Mouse (Mus musculus): ENCODE results near the gene Rpsa. TPM values are rescaled to one million over a fixed set of nuclear protein-coding genes. Genes with fewer than 3 reads are reported as not detected.

The Rpsa gene
- total RNA-seq, 2 experiments from 2014 or later: 538 to 567 TPM

DNA sequence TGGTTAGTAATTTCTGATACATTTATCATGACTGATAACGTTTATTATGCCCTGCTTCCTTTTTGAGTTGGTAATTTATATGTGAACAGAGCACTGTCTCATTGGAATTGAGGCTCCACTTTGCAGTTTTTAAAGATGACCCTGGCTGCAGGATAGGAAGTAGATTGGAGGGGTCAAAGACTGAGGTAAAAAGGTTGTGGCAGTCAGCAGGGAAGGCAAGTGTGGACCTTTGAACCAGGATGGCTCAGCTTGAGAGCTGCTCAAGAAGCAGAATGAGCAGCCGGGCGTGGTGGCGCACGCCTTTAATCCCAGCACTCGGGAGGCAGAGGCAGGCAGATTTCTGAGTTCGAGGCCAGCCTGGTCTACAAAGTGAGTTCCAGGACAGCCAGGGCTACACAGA lies 14.0 kb upstream of the Rpsa start:
- no peak for DNase-seq

DNA sequence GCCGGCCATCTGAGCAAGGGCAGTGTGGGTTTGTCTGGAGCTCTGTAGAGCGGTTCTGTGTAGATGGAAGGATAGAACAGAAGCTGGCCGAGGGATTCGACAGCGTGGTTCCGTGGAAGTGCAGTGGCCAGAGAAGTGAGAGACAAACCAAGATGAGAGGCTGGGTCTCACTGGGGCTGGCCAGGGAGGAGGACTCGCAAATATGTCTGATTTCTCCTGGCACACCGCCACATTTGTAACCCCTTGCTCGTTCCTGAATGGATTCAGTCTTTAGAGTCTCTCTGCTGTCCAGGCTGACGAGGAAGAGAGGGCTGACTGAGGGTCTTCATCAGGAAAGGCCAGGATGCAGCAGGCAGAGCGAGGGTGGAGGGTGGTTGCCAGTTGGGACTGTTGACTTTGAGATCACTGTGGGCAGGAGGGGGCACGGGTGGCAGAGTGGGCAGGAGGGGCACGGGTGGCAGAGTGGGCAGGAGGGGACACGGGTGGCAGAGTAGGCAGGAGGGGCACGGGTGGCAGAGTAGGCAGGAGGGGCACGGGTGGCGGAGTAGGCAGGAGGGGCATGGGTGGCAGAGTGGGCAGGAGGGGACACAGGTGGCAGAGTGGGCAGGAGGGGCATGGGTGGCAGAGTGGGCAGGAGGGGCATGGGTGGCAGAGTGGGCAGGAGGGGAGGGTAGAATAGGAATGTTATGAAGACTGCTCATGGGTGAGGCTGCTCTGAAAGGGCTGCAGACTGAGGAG lies 13.3 kb upstream of the Rpsa start:
- DNase-seq: no peak

DNA sequence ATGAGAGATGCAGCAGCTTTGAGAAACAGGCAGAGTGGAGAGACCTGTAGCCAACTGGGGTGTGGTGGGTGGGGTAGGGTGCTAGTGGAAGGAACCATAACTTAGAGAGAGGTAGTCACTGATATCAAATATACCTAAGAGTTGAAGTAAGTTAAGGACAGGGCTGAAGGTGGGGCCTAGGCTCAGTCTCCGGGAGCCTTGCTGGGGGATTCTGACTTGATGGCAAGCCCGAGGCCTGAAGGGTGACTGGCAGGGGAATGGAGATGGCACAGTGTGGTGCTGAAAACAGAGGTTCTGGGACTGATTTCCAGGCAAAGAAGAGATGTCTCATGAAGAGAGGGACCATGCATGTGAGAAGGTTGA lies 12.7 kb upstream of the Rpsa start:
- no peak for DNase-seq

DNA sequence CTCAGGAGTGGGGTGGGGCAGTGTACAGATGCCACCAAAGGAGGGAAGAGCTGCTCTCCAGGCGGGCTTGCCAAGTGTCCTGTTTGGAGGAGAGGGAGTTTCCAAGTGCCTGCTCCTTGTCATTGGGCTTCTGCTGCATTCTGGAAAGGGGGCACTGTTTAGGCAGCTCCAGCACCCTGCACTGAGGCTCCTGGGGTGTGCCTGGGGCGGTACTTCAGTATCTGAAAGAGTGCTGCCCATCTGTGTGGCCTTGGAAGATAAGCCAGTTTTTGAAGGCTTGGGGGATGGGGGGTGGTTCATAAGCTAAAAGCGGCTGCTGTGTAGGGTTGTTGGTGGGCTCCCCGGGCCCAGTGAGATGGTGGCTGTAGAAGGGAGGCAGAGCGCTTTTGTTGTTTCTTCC lies 11.9 kb upstream of the Rpsa start:
- DNase-seq: no peak

DNA sequence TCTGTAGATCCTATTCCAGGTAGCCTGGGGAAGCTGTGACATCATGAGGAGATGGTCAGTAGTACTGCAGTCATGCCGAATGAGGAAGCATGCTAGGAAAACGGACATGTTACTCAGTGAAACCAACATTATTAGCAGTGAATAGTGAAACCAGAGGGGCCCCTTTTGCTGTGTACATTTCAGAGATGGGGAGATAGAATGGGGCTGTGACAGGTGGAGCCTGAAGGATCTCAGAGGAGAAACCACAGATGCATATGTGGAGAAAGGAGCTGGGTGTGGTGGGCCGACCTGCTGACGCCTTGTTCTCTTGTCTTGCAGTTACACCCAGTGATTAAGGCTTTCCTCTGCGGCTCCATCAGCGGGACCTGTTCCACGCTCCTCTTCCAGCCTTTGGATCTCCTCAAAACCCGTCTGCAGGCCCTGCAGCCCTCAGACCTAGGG lies 11.3 kb upstream of the Rpsa start:
- DNase-seq: no peak

DNA sequence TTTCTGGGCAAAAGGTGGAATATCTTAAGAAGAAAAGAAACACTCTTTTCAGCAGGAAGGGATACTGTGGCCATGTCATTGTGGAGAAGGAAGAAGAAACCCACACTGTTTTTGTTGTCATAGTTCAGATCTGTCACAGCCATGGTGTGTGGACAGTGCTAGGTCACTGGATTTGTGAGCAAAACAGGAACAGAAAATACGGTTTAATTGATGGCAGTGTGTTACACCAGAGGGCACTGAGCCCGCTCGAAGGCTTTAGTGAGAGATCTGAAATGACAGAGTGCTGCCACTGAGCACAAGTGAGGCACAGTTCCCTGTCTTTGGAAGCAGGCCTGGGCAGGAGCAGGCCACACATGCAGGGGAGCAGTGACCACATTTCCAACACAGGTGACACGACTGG lies 9.3 kb upstream of the Rpsa start:
- DNase-seq: no peak

DNA sequence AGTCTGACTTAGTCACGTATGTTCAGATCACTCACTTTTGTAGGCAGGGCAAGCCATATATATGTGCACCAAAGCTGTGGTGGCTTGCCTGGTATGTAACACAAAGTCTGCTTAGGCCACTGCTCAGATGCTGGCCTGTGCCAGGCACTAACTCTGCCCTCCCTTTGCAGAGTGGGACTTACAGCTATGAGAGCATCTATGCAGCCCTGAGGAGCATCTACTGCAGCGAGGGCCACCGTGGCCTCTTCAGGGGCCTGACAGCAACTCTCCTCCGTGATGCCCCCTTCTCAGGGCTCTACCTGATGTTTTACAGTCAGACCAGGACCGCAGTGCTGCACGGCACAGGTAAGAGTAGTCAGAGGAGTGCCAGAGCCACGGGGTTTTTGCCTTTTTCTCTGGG lies 7.0 kb upstream of the Rpsa start:
- no peak for DNase-seq

DNA sequence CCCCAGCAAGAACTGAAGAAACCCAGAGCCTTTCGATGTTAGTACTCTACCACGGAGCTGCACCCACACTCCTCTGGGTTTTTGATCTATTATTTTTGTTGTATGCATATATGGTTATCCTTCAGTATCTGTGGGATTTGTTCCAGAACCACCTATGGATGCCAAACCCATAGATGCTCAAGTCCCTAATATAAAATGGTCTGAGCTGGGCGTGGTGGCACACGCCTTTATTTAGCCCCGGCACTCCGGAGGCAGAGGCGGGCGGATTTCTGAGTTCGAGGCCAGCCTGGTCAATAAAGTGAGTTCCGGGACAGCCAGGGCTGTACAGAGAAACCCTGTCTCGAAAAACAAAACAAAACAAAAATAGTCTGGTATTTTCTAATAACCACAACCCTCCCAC lies 621 bp upstream of the Rpsa start:
- no peak for DNase-seq

DNA sequence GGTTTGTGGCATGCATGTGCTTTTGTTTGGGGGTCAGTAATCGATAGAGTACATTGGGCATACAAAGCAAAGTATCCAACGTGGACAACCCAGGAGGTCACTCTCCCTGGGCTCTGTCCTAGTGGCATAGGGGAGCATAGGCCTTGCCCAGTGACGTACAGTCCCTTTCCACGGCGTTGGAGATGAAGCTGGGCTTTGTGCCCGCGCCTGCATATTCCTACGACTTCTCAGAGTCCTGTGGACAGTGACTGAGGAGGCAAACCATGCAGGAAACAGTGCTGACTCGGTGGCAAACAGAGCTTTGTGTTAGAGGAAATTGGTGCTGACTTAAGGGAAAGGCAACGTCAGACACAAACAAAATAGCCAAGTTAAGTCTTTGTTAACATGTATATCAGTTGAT lies 1.8 kb downstream of the Rpsa start:
- DNase-seq: no peak

DNA sequence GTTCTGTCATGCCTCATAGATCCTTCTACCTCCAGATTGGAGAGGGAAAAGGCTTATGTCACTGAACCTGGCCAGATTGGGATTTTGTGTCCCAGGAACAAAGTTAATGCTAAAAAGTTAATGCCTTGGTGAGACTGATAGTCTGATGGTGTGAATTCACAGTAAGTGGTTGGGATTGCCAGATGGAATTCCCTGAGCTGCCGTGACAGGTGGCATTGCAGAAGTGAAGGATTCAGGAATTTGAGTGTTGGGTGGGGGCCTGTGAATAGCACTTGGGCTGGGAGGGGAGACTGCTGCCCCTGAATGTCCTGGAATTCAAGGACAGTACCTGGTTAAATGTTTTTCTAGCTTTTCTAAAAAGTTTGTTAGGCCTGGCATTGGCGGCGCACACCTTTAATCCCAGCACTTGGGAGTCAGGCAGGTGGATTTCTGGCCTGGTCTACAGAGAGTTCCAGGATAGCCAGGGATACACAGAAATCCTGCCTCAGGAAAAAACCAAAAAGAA lies 4.3 kb downstream of the Rpsa start:
- DNase-seq: no peak

DNA sequence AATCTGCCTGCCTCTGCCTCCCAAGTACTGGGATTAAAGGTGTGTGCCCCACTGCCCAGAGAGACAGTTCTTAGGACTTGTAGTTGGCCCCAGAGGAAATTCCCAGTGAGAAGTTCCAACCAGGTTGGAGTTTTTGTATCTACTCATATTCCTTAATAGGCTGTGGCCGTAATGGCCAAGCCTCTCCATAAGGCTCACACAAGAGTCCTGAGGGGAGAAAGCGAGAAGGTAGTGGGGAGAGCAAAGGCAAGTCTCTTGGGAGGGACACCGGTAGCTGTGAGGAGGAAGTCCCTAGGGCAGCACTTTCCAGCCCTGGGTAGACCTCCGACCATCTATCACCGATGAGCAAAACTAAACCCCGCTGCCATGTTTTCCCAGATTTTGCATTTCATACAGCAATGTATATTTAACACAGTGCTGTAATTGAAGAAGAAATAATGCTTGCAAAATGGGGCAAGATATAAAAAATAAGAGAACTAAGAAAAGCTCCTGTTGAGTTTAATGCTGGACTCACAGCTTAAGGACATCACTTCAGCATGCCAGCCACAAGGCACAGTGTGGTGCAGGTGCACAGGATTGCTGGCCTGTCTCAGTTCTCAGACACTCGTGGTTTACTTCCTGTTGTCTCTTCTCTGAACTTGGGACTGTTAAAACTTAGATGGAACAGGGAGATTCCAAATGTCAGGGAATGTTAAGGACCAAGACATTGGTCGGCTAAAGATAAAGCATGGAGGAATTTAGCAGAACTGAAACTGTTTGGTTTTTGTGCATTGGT lies 5.7 kb downstream of the Rpsa start:
- DNase-seq: no peak

DNA sequence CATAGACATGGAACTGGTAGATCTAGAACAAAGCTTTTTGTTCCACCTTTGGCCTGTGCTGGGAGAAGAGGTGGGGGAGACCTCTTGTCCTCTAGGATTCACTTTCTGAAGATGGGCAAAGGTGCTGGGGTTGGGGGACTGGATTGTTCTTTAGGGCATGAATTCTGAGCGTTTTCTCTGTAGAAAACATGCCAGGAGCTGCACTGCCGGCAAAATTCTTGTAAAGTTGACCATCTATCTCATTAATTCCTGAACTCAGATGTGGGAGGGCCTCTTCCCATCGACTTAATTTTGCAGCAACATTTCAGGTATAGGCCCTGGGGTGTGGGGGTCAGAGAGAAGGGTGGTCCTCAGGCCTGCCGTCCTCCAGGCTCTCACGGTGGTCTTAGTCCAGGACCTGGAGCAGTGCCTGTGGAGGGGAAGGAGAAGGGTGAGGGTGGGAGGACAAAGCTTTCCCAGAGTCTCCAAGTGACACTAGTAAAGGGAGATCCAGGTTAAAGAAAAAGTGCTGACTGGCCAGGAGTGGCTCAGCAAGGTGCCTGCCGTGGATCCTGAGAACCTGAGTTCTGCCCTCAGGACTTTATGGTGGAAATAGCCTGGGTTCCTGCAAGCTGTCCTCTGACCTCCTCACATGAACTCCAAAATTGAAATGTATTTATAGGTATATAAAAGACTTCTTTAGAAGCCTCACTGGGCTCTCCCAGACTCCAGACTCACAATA lies 6.4 kb downstream of the Rpsa start:
- no peak for DNase-seq

DNA sequence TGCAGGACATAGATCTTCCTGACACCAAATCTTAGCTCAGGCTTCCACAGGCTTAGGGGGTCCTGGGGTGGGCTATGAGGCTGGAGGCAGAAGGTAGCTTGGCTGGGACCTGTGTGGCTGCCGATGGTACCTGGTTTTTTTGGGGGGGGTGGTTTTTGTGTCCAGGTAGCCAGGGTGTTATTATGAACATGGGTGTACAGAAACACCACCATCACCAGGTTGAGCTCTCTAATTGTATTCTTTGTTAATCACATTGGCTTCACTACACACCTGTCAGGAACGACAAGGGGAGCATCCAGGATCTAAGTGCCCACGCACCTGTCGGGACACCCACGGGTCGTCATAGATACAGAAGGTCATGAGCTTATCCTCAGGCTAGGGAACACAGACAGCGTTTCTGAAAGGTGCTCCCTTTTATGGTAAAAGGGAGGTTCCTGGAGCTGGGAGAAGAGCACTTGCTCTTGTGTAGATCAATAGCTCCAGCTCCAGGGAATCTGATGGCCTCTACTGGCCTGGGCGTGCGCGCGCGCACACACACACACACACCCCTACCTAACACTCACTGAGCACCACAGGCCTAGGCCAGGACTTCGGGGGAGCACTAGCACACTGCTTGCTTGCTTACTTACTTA lies 7.2 kb downstream of the Rpsa start:
- DNase-seq: no peak

DNA sequence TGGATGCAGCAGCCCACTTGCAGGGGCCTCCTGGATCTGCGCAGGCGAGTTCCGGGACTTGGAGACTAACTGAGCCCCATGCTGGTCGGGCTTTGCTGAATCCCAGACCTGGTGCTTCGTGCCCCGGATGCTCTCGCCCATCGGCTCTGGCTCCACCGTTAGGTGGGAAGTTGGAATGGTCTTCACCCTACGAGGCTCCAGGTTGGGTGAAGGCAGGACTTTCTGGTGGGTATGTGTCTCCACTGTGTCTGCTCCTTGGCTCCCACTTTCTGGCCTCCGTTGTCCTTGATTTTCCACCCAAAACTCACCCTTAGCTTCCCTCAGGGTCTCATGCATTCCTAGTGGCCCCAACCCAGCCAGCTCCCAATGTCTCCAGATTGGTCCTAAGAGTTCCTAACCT lies 8.0 kb downstream of the Rpsa start:
- no peak for DNase-seq

DNA sequence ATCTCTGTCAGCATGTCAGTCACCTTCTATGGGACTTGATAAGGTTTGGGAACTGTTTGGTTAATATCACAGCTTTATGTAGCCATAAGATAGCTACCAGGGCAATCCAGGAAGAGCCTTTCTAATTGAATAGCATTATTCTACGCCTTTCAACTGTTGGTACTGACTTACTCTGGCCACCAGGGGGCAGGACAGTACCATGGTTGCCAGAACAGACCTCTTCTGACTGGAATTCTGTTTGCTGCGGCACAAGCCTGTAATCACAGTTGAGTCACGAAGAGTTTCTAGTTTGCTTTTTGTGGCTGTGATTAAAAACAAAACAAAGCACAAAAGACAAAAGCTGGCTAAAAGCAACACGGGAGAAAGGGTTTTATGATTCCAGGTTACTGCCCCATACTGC lies 13.2 kb downstream of the Rpsa start:
- DNase-seq: peak; percentile 60 to 88

DNA sequence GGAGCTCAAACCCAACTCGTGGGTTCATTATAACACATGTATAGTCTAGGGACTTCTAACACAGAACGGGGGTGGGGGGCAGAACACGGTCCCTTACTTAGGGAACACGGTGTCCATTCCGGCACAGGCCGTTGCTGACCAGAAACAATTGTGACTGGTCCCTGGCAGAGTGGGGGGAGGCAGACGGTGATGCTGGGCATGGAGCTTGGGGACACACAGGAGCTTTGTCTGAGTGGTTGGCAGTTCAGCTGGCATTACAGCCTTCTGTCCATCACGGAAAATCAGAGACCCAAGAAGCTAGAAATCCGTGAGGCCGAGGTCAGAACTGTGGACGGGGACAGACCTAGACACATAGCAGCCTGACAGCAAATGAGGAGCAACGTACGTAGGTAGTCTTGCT lies 17.0 kb downstream of the Rpsa start:
- DNase-seq: no peak

DNA sequence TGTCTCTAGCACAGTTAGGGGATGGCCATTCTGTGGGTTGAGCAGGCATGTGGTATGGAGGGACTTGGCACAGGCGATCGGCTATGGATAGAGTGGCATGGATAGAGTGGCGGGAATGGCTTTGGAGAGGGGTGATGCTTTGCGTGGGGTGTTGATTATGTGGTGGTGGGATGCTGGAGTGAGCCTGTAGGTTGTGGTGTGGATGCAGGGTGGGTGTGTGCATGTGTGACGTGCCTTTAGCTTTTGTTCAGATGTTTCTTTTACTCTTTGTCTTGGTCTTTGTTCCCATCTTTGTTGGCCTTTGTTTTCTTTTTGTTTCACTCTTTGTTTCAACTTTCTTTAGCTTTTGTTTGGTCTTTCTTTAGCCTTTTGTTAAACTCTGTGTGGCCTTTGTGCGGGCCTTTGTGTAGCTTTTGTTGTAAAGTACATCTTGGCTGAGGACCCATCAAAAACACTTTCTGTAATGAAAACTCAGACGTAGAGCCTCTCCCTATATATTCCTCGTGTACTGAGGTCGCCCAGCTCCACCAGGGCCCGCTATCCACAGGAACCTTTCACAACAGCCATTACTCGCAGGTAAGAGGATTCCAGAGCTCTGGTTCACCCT lies 21.8 kb downstream of the Rpsa start, which contains the start of gene Mobp:
Gene Mobp, plus strand, starts transcription at position 486 of the 607 bp plus-strand sequence.
- no peak for DNase-seq

DNA sequence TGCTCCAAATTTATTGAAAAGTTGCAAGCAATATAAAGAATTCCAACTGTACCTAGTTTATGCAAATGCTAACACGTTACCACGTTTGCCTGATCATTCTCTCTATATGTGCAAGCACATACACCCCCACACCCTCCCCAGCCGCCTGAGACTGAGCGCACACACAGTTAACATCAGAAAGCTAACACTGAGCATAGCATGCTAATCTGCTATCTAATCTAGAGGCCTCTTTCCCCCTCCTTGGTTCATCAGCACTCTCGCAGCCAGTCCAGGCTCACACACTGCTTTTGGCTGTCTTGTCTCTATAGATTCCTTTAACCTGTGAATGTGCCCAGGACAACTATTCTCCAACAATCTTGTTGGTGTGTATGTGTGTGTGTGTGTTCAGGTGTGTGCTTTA lies 23.7 kb downstream of the Rpsa start:
- DNase-seq: no peak

DNA sequence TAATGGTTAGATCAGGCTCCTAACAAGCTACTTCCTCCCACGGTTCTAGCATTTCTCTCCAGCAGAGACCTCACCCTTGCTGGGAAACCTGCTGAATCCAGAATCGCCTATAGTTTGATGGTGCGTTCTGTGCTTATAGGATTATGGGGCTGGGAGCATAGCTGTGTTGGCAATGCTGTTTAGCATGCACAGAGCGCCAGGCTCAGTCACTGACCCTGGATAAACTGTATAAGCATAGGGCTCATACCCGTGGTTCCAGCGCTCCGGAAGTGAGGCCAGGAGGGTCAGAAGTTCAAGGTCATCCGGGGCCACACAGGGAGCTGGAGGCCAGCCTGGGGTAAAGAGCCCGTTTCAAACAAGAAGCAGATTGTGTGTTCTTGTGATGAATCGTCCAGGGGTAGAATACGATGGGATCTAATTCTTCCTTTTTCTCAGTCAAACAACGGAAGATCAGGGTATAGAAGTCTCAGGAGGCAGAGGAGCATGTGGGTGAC lies 24.5 kb downstream of the Rpsa start:
- no peak for DNase-seq

DNA sequence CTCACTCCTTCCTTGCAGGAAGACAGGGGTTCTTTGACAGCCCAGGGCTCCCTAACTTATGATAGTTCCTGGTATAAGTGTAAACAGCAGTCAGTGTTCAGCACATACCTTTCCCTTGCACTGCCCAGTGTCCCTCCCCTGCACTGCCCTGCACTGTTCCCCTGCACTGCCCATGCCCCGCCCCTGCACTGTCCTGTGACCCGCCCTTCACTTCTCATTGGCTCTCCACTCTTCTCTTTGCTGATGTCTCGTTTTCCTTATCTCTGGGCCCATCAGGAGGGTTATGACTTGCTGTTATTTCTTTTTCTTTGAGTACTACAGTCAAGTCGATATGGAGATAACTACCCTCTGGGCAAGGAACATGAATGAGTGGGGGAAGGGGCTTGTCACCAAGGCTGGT lies 30.6 kb downstream of the Rpsa start:
- DNase-seq: no peak

DNA sequence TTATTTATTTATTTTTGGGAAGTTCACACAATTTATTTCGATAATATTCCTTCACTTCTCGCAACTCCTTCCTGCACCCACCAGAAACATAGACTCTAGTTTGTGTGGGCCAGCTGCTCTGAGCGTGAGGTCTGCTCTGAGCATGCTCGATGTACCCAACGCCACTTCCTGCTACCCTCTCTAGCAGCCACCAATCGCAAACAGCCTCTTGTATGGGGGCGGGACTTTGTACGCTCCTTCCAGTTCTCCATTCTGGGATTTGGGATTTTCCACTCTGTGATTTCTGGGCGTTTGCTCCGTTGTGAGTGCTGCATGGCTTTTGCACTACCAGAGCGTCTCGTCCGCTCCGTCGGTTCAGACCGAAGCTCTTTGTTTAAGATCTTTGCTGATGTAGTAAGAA lies 36.4 kb downstream of the Rpsa start:
- DNase-seq: no peak

DNA sequence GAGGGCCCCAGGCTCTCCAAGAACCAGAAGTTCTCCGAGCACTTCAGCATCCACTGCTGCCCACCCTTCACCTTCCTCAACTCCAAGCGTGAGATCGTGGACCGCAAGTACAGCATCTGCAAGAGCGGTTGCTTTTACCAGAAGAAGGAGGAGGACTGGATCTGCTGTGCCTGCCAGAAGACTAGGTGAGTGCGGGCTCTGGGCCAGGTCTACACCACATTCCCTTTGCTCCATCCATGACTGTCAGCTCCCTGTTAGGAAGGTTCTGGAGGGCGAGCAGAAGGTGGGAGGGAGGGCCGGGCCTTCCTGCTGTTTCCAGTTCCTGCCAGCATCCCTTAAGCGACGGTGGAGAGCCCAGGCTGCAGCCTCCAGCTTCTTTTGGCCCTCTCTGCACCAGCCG lies 40.3 kb downstream of the Rpsa start:
- DNase-seq: no peak

Data from heart, adult 18-20 months (tissue).